Mouse (Mus musculus): Measurements from ENCODE around the gene Pde7b. TPM values are rescaled to one million over a fixed set of nuclear protein-coding genes. Genes with fewer than 3 reads are reported as not detected.

The Pde7b gene
- total and polyA plus RNA-seq, 3 experiments: not detected

GRCm38 (mm10) chr10:20459657-20460350 is 265.1 kb downstream of the Pde7b start:
- no peaks in the 10 kb centered on the region for H3K79me2 ChIP-seq (replicated peaks; ENCODE audit: control insufficient read depth, extremely low read depth, insufficient read depth, poor library complexity, severe bottlenecking)
- peaks cover 5 to 38% of the 10 kb centered on the region in 2 experiments; a peak in 2 of 4 replicates for H3K4me1 ChIP-seq (ENCODE audit: control insufficient read depth in 1 of 2, insufficient read depth in 2 of 2)
- H3K27ac ChIP-seq (ENCODE audit: insufficient read depth, low read depth): no peak overlapping the region
- 0 out of 2 replicates have a peak overlapping the region, but pooled peaks have one; percentile 25 for H3K4me2 ChIP-seq (ENCODE audit: insufficient read depth, low read depth, poor library complexity, severe bottlenecking)
- TF ChIP-seq TCF12 (IDR thresholded peaks at IDR 0.05; ENCODE audit: low read depth, low read length) (peak; percentile 53; the same call in 1 of the 2 replicates), EP300 (IDR thresholded peaks at IDR 0.05; ENCODE audit: low read length) (peak; percentile 45; the same call in 1 of the 2 replicates), NRF1 (IDR thresholded peaks at IDR 0.05; ENCODE audit: low read depth, low read length) (0 out of 2 replicates have a peak, but pooled peaks have one; percentile 23), JUN (IDR thresholded peaks at IDR 0.05; ENCODE audit: insufficient read depth, low read depth, low read length) (no peak), BHLHE40 (IDR thresholded peaks at IDR 0.05; ENCODE audit: low read depth, low read length) (peak; percentile 71), ZC3H11A (IDR thresholded peaks at IDR 0.05; ENCODE audit: low read depth, low read length) (no peak), MYC (IDR thresholded peaks at IDR 0.05; ENCODE audit: low read depth, low read length) (peak; percentile 28; the same call in 1 of the 2 replicates), GABPA (IDR thresholded peaks at IDR 0.05; ENCODE audit: insufficient replicate concordance, low read depth, low read length) (no peak)
- dilution Hi-C loops (cut with MboI; ENCODE audit: extremely low pct_ligation_motif_present, extremely low pct_unique_long_range_greater_than_20kb, low sequenced_read_pairs) (no loop called here), in situ Hi-C loops (cut with MboI; ENCODE audit: low pct_ligation_motif_present, low pct_unique_long_range_greater_than_20kb, low sequenced_read_pairs) (no loop called here)
- H3K9me3 ChIP-seq (replicated peaks; ENCODE audit: low read length): no peaks in the 10 kb centered on the region
- DNase-seq (ENCODE audit: extremely low read depth): peak; percentile 54
- H3K27me3 ChIP-seq (replicated peaks): no peaks in the 10 kb centered on the region
- H3K36me3 ChIP-seq (replicated peaks in 1 of 2; ENCODE audit: control insufficient read depth in 1 of 2, insufficient read depth in 1 of 2, low read length in 1 of 2): no peaks in the 10 kb centered on the region
- no peak overlapping the region for H3K9ac ChIP-seq (ENCODE audit: insufficient read depth, low read depth)
- no peak overlapping the region for H3K4me3 ChIP-seq (replicated peaks in 1 of 3; ENCODE audit: low read depth in 2 of 3, low read length in 2 of 3, poor library complexity in 1 of 3)

GRCm38 (mm10) chr10:20459160-20459559 is 265.7 kb downstream of the Pde7b start:
- no peaks in the 10 kb centered on the region for H3K36me3 ChIP-seq (replicated peaks in 1 of 2; ENCODE audit: control insufficient read depth in 1 of 2, insufficient read depth in 1 of 2, low read length in 1 of 2)
- in situ Hi-C loops (cut with MboI; ENCODE audit: low pct_ligation_motif_present, low pct_unique_long_range_greater_than_20kb, low sequenced_read_pairs) (no loop called here), dilution Hi-C loops (cut with MboI; ENCODE audit: extremely low pct_ligation_motif_present, extremely low pct_unique_long_range_greater_than_20kb, low sequenced_read_pairs) (no loop called here)
- H3K27ac ChIP-seq (ENCODE audit: insufficient read depth, low read depth): no peak overlapping the region
- TF ChIP-seq USF1 (IDR thresholded peaks at IDR 0.05; ENCODE audit: low read depth, low read length) (no peak), EP300 (IDR thresholded peaks at IDR 0.05; ENCODE audit: low read length) (no peak), CHD2 (IDR thresholded peaks at IDR 0.05; ENCODE audit: low read length) (no peak), TBP (conservative IDR thresholded peaks at IDR 0.05; ENCODE audit: low read depth, low read length) (no peak), RAD21 (IDR thresholded peaks at IDR 0.05; ENCODE audit: low read depth, low read length) (no peak)
- H3K4me1 ChIP-seq (ENCODE audit: control insufficient read depth in 1 of 2, insufficient read depth in 2 of 2): peaks cover 7 to 45% of the 10 kb centered on the region in 2 experiments; a peak in 2 of 4 replicates
- no peaks in the 10 kb centered on the region for H3K79me2 ChIP-seq (replicated peaks; ENCODE audit: control insufficient read depth, extremely low read depth, insufficient read depth, poor library complexity, severe bottlenecking)
- H3K27me3 ChIP-seq (replicated peaks): no peaks in the 10 kb centered on the region
- H3K4me2 ChIP-seq (ENCODE audit: insufficient read depth, low read depth, poor library complexity, severe bottlenecking): no peak overlapping the region
- DNase-seq (ENCODE audit: extremely low read depth): no peak
- no peak overlapping the region for H3K9ac ChIP-seq (ENCODE audit: insufficient read depth, low read depth)
- H3K9me3 ChIP-seq (replicated peaks; ENCODE audit: low read length): no peaks in the 10 kb centered on the region
- H3K4me3 ChIP-seq (replicated peaks in 1 of 3; ENCODE audit: low read depth in 2 of 3, low read length in 2 of 3, poor library complexity in 1 of 3): no peak overlapping the region

Measured in CH12.LX (cell line).